ENCODE assay signal across 10 mouse cellular contexts in the genomic region with DNA sequence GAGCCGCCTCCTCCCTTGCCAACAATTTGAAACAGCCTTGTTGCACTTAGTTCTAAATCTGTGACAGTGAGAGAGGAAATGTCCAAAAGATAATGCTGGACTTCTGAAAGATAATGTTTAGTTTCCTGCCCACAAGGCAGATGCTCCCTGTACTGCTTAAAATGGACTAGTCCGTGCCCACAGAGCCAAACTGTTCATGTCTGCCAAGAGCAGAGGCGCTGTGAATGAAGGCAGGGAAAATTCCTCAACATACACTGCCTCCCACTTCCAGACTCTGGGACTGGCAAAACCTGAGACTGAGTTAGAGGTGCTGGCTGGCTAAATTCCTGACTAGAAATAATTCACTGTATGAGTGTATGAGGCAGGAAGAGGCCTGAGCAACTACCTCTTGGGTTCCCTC. TPM values are rescaled to one million over a fixed set of nuclear protein-coding genes. Genes with fewer than 3 reads are reported as not detected.
A peak's percentile ranks its signal among the peaks of the same experiment; 100 is the strongest.
DNase-seq lines count a peak whose midpoint lies in the region; ATAC-seq and TF ChIP-seq lines count a peak whose summit lies in the region.
"Had no signal": no experiment of that assay in that cellular context is flagged by ENCODE, and none has a peak within 500 bp of the region (broad histone marks: within the 10 kb centered on the region; RNA-seq: fewer than 3 reads in every experiment).

No protein-coding gene starts in this region.

- no peak for ATAC-seq in forebrain, embryonic 15.5 days (replicated peaks)
- ATAC-seq in forebrain, embryonic 16.5 days = no peak
- ATAC-seq in lung, embryonic 14.5 days (ENCODE audit: insufficient read depth) = peak; percentile 41; the same call in 1 of the 2 replicates
- 0 out of 2 replicates have a peak, but pooled peaks have one; percentile 20 for ATAC-seq in common myeloid progenitor, adult 5-6 weeks (replicated peaks; ENCODE audit: low read depth, poor library complexity, severe bottlenecking)
- ATAC-seq in midbrain, postnatal 0 days (ENCODE audit: low FRiP score) = no peak

- WGBS in forebrain, embryonic 15.5 days = 65% methylated on average over 3 of the region's 3 CpGs
- WGBS in forebrain, embryonic 16.5 days = 61% methylated on average over 3 of the region's 3 CpGs
- WGBS in lung, embryonic 14.5 days = 36% methylated on average over 3 of the region's 3 CpGs
- WGBS in midbrain, postnatal 0 days = 45% methylated on average over 3 of the region's 3 CpGs
- 89% methylated on average over 3 of the region's 3 CpGs for WGBS in hindbrain, embryonic 10.5 days

- peaks cover 30% of the 10 kb centered on the region for H3K4me1 ChIP-seq in forebrain, embryonic 15.5 days
- H3K4me1 ChIP-seq in forebrain, embryonic 16.5 days (replicated peaks; ENCODE audit: control insufficient read depth, insufficient read depth, low read length) = peaks cover 23% of the 10 kb centered on the region
- H3K4me1 ChIP-seq in lung, embryonic 14.5 days (ENCODE audit: insufficient read depth) = peaks cover 6% of the 10 kb centered on the region; the same call in 1 of the 2 replicates
- peaks cover 3% of the 10 kb centered on the region for H3K4me1 ChIP-seq in midbrain, postnatal 0 days (ENCODE audit: insufficient read depth, low read length)
- no peaks in the 10 kb centered on the region for H3K4me1 ChIP-seq in hindbrain, embryonic 10.5 days (replicated peaks)

- H3K27me3 ChIP-seq in forebrain, embryonic 15.5 days = no peaks in the 10 kb centered on the region
- no peaks in the 10 kb centered on the region for H3K27me3 ChIP-seq in forebrain, embryonic 16.5 days (replicated peaks; ENCODE audit: control insufficient read depth, insufficient read depth, low read length)
- no peaks in the 10 kb centered on the region for H3K27me3 ChIP-seq in lung, embryonic 14.5 days (ENCODE audit: insufficient read depth, low read length)
- H3K27me3 ChIP-seq in midbrain, postnatal 0 days (ENCODE audit: insufficient read depth, low read length) = no peaks in the 10 kb centered on the region
- no peaks in the 10 kb centered on the region for H3K27me3 ChIP-seq in hindbrain, embryonic 10.5 days (ENCODE audit: insufficient read depth, poor library complexity, severe bottlenecking)

- no peak overlapping the region for H3K4me3 ChIP-seq in forebrain, embryonic 15.5 days
- H3K4me3 ChIP-seq in forebrain, embryonic 16.5 days (replicated peaks; ENCODE audit: low read length) = no peak overlapping the region
- H3K4me3 ChIP-seq in lung, embryonic 14.5 days (ENCODE audit: low read depth, low read length) = no peak overlapping the region
- no peak overlapping the region for H3K4me3 ChIP-seq in midbrain, postnatal 0 days (ENCODE audit: low read depth, low read length)
- H3K4me3 ChIP-seq in hindbrain, embryonic 10.5 days = no peak overlapping the region
- H3K4me3 ChIP-seq: liver, embryonic 13.5 days had no signal

- no peak overlapping the region for H3K4me2 ChIP-seq in forebrain, embryonic 15.5 days (replicated peaks)
- H3K4me2 ChIP-seq in forebrain, embryonic 16.5 days (ENCODE audit: low read length) = no peak overlapping the region
- H3K4me2 ChIP-seq in lung, embryonic 14.5 days = no peak overlapping the region
- no peak overlapping the region for H3K4me2 ChIP-seq in midbrain, postnatal 0 days (ENCODE audit: low read depth, low read length, poor library complexity, severe bottlenecking)
- H3K4me2 ChIP-seq: liver, embryonic 13.5 days had no signal

- H3K9me3 ChIP-seq in forebrain, embryonic 15.5 days = no peaks in the 10 kb centered on the region
- no peaks in the 10 kb centered on the region for H3K9me3 ChIP-seq in forebrain, embryonic 16.5 days (ENCODE audit: control insufficient read depth, low read length)
- H3K9me3 ChIP-seq in lung, embryonic 14.5 days (ENCODE audit: low read depth, low read length) = no peaks in the 10 kb centered on the region
- no peaks in the 10 kb centered on the region for H3K9me3 ChIP-seq in midbrain, postnatal 0 days (ENCODE audit: low read length)
- no peaks in the 10 kb centered on the region for H3K9me3 ChIP-seq in hindbrain, embryonic 10.5 days
- H3K9me3 ChIP-seq: liver, embryonic 13.5 days had no signal

- no peak overlapping the region for H3K9ac ChIP-seq in forebrain, embryonic 15.5 days (replicated peaks)
- H3K9ac ChIP-seq in forebrain, embryonic 16.5 days (replicated peaks; ENCODE audit: low read depth, low read length) = no peak overlapping the region
- H3K9ac ChIP-seq in lung, embryonic 14.5 days = no peak overlapping the region
- no peak overlapping the region for H3K9ac ChIP-seq in midbrain, postnatal 0 days (replicated peaks; ENCODE audit: low read length, poor library complexity, severe bottlenecking)
- H3K9ac ChIP-seq: liver, embryonic 13.5 days had no signal

- no peaks in the 10 kb centered on the region for H3K36me3 ChIP-seq in forebrain, embryonic 15.5 days
- no peaks in the 10 kb centered on the region for H3K36me3 ChIP-seq in forebrain, embryonic 16.5 days (ENCODE audit: control insufficient read depth, insufficient read depth)
- H3K36me3 ChIP-seq in lung, embryonic 14.5 days (ENCODE audit: insufficient read depth) = no peaks in the 10 kb centered on the region
- H3K36me3 ChIP-seq in midbrain, postnatal 0 days (ENCODE audit: insufficient read depth, low read length) = no peaks in the 10 kb centered on the region
- H3K36me3 ChIP-seq in hindbrain, embryonic 10.5 days = no peaks in the 10 kb centered on the region
- H3K36me3 ChIP-seq: liver, embryonic 13.5 days had no signal

- peak overlapping the region; percentile 48; the same call in 1 of the 2 replicates for H3K27ac ChIP-seq in forebrain, embryonic 15.5 days (replicated peaks)
- H3K27ac ChIP-seq in forebrain, embryonic 16.5 days (ENCODE audit: low read length) = no peak overlapping the region
- peak overlapping the region; percentile 78 for H3K27ac ChIP-seq in lung, embryonic 14.5 days (ENCODE audit: low read depth)
- H3K27ac ChIP-seq in midbrain, postnatal 0 days (ENCODE audit: low read depth, low read length) = peak overlapping the region; percentile 32; the same call in 1 of the 2 replicates
- no peak overlapping the region for H3K27ac ChIP-seq in hindbrain, embryonic 10.5 days

- peak; percentile 57 for DNase-seq in lung, embryonic 14.5 days
- DNase-seq in lung, postnatal 14 days = no peak
- DNase-seq in midbrain, postnatal 0 days (ENCODE audit: low spot score) = peak; percentile 58
- DNase-seq in urinary bladder, adult 18-20 months (ENCODE audit: low spot score in 2 of 2) = no peak
- no peak for DNase-seq in hindbrain, embryonic 10.5 days (ENCODE audit: low spot score)
- DNase-seq: gastrocnemius, postnatal 10 days; liver, embryonic 13.5 days had no signal

- TF ChIP-seq CTCF in lung, embryonic 14.5 days (IDR thresholded peaks at IDR 0.05; ENCODE audit: low read depth) = no peak
- TF ChIP-seq CTCF in midbrain, postnatal 0 days (IDR thresholded peaks at IDR 0.05) = no peak

RNA-seq across cellular contexts. Expression of a gene that starts 58.6 kb away (rescaled TPM):
- polyA plus RNA-seq in forebrain, embryonic 15.5 days (2015; fragmentation: Nextera tagmentation; extraction: Ambion mirVana) = 28.7 and 31.2 TPM in 2 replicates
- 30.8 and 32.3 TPM in 2 replicates for polyA plus RNA-seq in forebrain, embryonic 16.5 days (2015; fragmentation: Nextera tagmentation; extraction: Ambion mirVana)
- polyA plus RNA-seq in lung, embryonic 14.5 days (2014; fragmentation: Nextera tagmentation; extraction: Ambion mirVana) = 57.0 and 58.3 TPM in 2 replicates
- 6.6 and 8.2 TPM in 2 replicates for total RNA-seq in common myeloid progenitor, adult 5-6 weeks (2017)
- total RNA-seq in midbrain, postnatal 0 days (2014; rRNA removed) = 59.2 and 65.8 TPM in 2 replicates
- polyA plus RNA-seq in midbrain, postnatal 0 days (2015; fragmentation: Nextera tagmentation; extraction: Ambion mirVana) = 34.4 and 35.4 TPM in 2 replicates
- polyA plus RNA-seq in hindbrain, embryonic 10.5 days (2016; fragmentation: Nextera tagmentation; extraction: Ambion mirVana) = 38.7 and 42.5 TPM in 2 replicates

Comparison
In these comparisons a context has a peak if more than half of its experiments do, and no peak if none do; other contexts are left out.
1. H3K27ac ChIP-seq: peak in forebrain, embryonic 15.5 days (single experiment), lung, embryonic 14.5 days (single experiment) and midbrain, postnatal 0 days (single experiment); none in forebrain, embryonic 16.5 days (single experiment) and hindbrain, embryonic 10.5 days (single experiment).
2. DNase-seq: peak in lung, embryonic 14.5 days (single experiment) and midbrain, postnatal 0 days (single experiment); none in lung, postnatal 14 days (single experiment), urinary bladder, adult 18-20 months (0 of 2) and hindbrain, embryonic 10.5 days (single experiment).
3. ATAC-seq: peak in lung, embryonic 14.5 days (single experiment) and common myeloid progenitor, adult 5-6 weeks (single experiment); none in forebrain, embryonic 15.5 days (single experiment), forebrain, embryonic 16.5 days (single experiment) and midbrain, postnatal 0 days (single experiment).